Comparison of ENCODE assay signal across 8 mouse cellular contexts in genomic region chr17:84189127-84189854, GRCm38 (mm10). TPM values are rescaled to one million over a fixed set of nuclear protein-coding genes. Genes with fewer than 3 reads are reported as not detected.
DNase-seq lines count a peak whose midpoint lies in the region; ATAC-seq lines count a peak whose summit lies in the region.

No protein-coding gene starts in this region.

- H3K27me3 ChIP-seq in forebrain, embryonic 10.5 days (ENCODE audit: poor library complexity, severe bottlenecking), result peaks cover 10% of the 10 kb centered on the region
- H3K27me3 ChIP-seq in intestine, embryonic 14.5 days (replicated peaks; ENCODE audit: control insufficient read depth, insufficient read depth, low read length), result no peaks in the 10 kb centered on the region
- H3K27me3 ChIP-seq in midbrain, embryonic 10.5 days (ENCODE audit: low read depth, poor library complexity, severe bottlenecking), result peaks cover 9% of the 10 kb centered on the region; the same call in 1 of the 2 replicates

- H3K9me3 ChIP-seq in forebrain, embryonic 10.5 days, result no peaks in the 10 kb centered on the region
- H3K9me3 ChIP-seq in intestine, embryonic 14.5 days (ENCODE audit: control insufficient read depth, low read length), result no peaks in the 10 kb centered on the region
- no peaks in the 10 kb centered on the region for H3K9me3 ChIP-seq in midbrain, embryonic 10.5 days (replicated peaks)

- H3K9ac ChIP-seq in intestine, embryonic 14.5 days (ENCODE audit: low read length), result peak overlapping the region; percentile 60

- peaks cover 42% of the 10 kb centered on the region for H3K36me3 ChIP-seq in forebrain, embryonic 10.5 days (replicated peaks)
- H3K36me3 ChIP-seq in intestine, embryonic 14.5 days (ENCODE audit: control insufficient read depth, insufficient read depth, low read length), result peaks cover 42% of the 10 kb centered on the region
- H3K36me3 ChIP-seq in midbrain, embryonic 10.5 days, result peaks cover 42% of the 10 kb centered on the region

- H3K4me2 ChIP-seq in intestine, embryonic 14.5 days (ENCODE audit: low read length), result peak overlapping the region; percentile 61

- peak overlapping the region; percentile 77 for H3K4me3 ChIP-seq in forebrain, embryonic 10.5 days
- H3K4me3 ChIP-seq in intestine, embryonic 14.5 days (ENCODE audit: low read depth, low read length), result peak overlapping the region; percentile 75; the same call in 1 of the 2 replicates
- peak overlapping the region; percentile 74 for H3K4me3 ChIP-seq in midbrain, embryonic 10.5 days

- ATAC-seq in intestine, embryonic 14.5 days (replicated peaks; ENCODE audit: low FRiP score, low TSS enrichment, low read depth), result no peak

- H3K4me1 ChIP-seq in forebrain, embryonic 10.5 days, result peaks cover 52% of the 10 kb centered on the region
- peaks cover 10% of the 10 kb centered on the region for H3K4me1 ChIP-seq in intestine, embryonic 14.5 days (replicated peaks; ENCODE audit: control insufficient read depth, insufficient read depth, low read length)
- H3K4me1 ChIP-seq in midbrain, embryonic 10.5 days, result peaks cover 46% of the 10 kb centered on the region

- peak; percentile 14 to 16 for DNase-seq in cerebellum, postnatal 4 days (ENCODE audit: low spot score in 2 of 2)
- no peak for DNase-seq in cerebellum, adult 11 months
- DNase-seq in A20 (ENCODE audit: low read depth, low spot score), result peak; percentile 32
- DNase-seq in forebrain, embryonic 10.5 days (ENCODE audit: extremely low spot score, low spot score), result no peak
- DNase-seq in intestine, embryonic 14.5 days (ENCODE audit: low spot score), result peak; percentile 46
- no peak for DNase-seq in midbrain, embryonic 10.5 days (ENCODE audit: low spot score)
- no peak for DNase-seq in layer of hippocampus, adult 9-11 months
- DNase-seq in cerebellum, adult 11-12 months, result no peak

- WGBS in forebrain, embryonic 10.5 days, result 78% methylated on average over 5 of the region's 5 CpGs
- WGBS in intestine, embryonic 14.5 days, result 73% methylated on average over 5 of the region's 5 CpGs
- WGBS in midbrain, embryonic 10.5 days, result 76% methylated on average over 5 of the region's 5 CpGs

- H3K27ac ChIP-seq in forebrain, embryonic 10.5 days, result peak overlapping the region; percentile 97
- peak overlapping the region; percentile 97 for H3K27ac ChIP-seq in intestine, embryonic 14.5 days (ENCODE audit: low read depth)
- H3K27ac ChIP-seq in midbrain, embryonic 10.5 days (replicated peaks), result peak overlapping the region; percentile 98

RNA-seq across cellular contexts. Expression of gene Zfp36l2, which starts 1.5 kb away (rescaled TPM):
- polyA plus RNA-seq in forebrain, embryonic 10.5 days (2016; fragmentation: Nextera tagmentation; extraction: Ambion mirVana), result 8.1 and 8.9 TPM in 2 replicates
- polyA plus RNA-seq in intestine, embryonic 14.5 days (2014; fragmentation: Nextera tagmentation; extraction: Ambion mirVana), result 35.1 and 36.5 TPM in 2 replicates
- polyA plus RNA-seq in midbrain, embryonic 10.5 days (2016; fragmentation: Nextera tagmentation; extraction: Ambion mirVana), result 7.8 and 8.1 TPM in 2 replicates

Comparison
In these comparisons a context has a peak if more than half of its experiments do, and no peak if none do; other contexts are left out.
1. DNase-seq: peak in cerebellum, postnatal 4 days (2 of 2), A20 (single experiment) and intestine, embryonic 14.5 days (single experiment); none in cerebellum, adult 11 months (single experiment), forebrain, embryonic 10.5 days (single experiment), midbrain, embryonic 10.5 days (single experiment), layer of hippocampus, adult 9-11 months (single experiment) and cerebellum, adult 11-12 months (single experiment).
2. Peak in every context shown above with its lines, with median percentiles within 50 percentile points of each other: H3K27ac ChIP-seq and H3K4me3 ChIP-seq.